Mouse (Mus musculus) myocyte (in vitro differentiated cells): Measurements from ENCODE around the gene Eif3l. TPM values are rescaled to one million over a fixed set of nuclear protein-coding genes. Genes with fewer than 3 reads are reported as not detected.

Source experiments
- H3K27me3 ChIP-seq: one replicate; pipeline ENCODE4 v1.6.1; 2011; ENCODE audit not compliant: control insufficient read depth, insufficient read depth, insufficient read length
- H3K36me3 ChIP-seq: one replicate; pipeline ENCODE4 v1.6.1; 2011; ENCODE audit not compliant: control insufficient read depth, insufficient read depth
- H3K4me2 ChIP-seq: one replicate; pipeline ENCODE4 v1.6.1; 2011; ENCODE audit warnings: low read depth, control low read depth
- H3K4me3 ChIP-seq: one replicate; pipeline ENCODE4 v1.5.1; 2011; ENCODE audit warnings: mild to moderate bottlenecking, control low read depth, moderate library complexity
- H3K79me2 ChIP-seq: one replicate; pipeline ENCODE4 v1.6.1; 2011; ENCODE audit not compliant: control insufficient read depth, insufficient read depth
- H3ac ChIP-seq: one replicate; pipeline ENCODE4 v1.6.1; 2011; ENCODE audit not compliant: control insufficient read depth, insufficient read length
- CEBPB ChIP-seq: IDR thresholded peaks from 2 replicates; pipeline ENCODE4 v1.6.1; 2011; ENCODE audit warnings: mild to moderate bottlenecking, moderate library complexity; ENCODE audit not compliant: poor library complexity, insufficient read depth, severe bottlenecking
- E2F4 ChIP-seq: IDR thresholded peaks from one replicate; pipeline ENCODE4 v1.6.1; 2011; ENCODE audit warnings: mild to moderate bottlenecking, control low read depth, moderate library complexity; ENCODE audit not compliant: insufficient read depth
- MAX ChIP-seq: IDR thresholded peaks from one replicate; pipeline ENCODE4 v1.6.1; 2011; ENCODE audit warnings: low read depth, mild to moderate bottlenecking, control low read depth
- MYOD1 ChIP-seq, 3 experiments: IDR thresholded peaks; one replicate each; pipeline ENCODE4 v1.6.1; 2011; ENCODE audit warnings: control low read depth in 2 of 3, low read depth in 2 of 3, mild to moderate bottlenecking in 2 of 3, moderate library complexity in 1 of 3; ENCODE audit not compliant: insufficient read length in 2 of 3, control insufficient read depth in 1 of 3
- MYOG ChIP-seq, 3 experiments: IDR thresholded peaks; one replicate each; pipeline ENCODE4 v1.6.1; 2011; ENCODE audit warnings: control low read depth in 2 of 3, low read depth in 2 of 3, mild to moderate bottlenecking in 2 of 3; ENCODE audit not compliant: insufficient read length in 2 of 3, control insufficient read depth in 1 of 3, insufficient read depth in 1 of 3
- POLR2A ChIP-seq: IDR thresholded peaks from one replicate; pipeline ENCODE4 v1.6.1; 2011; ENCODE audit warnings: low read depth, mild to moderate bottlenecking, control low read depth, moderate library complexity; ENCODE audit not compliant: insufficient read length
- POLR2AphosphoS2 ChIP-seq: IDR thresholded peaks from one replicate; pipeline ENCODE4 v1.6.1; 2011; ENCODE audit warnings: low read depth, control low read depth; ENCODE audit not compliant: insufficient read length
- REST ChIP-seq: IDR thresholded peaks from one replicate; pipeline ENCODE4 v1.6.1; 2011; ENCODE audit warnings: mild to moderate bottlenecking, control low read depth, moderate library complexity; ENCODE audit not compliant: insufficient read depth, insufficient read length
- SRF ChIP-seq: IDR thresholded peaks from one replicate; pipeline ENCODE4 v1.6.1; 2011; ENCODE audit warnings: low read depth; ENCODE audit not compliant: control insufficient read depth, insufficient read length
- TCF12 ChIP-seq: IDR thresholded peaks from one replicate; pipeline ENCODE4 v1.6.1; 2011; ENCODE audit warnings: mild to moderate bottlenecking, control low read depth; ENCODE audit not compliant: poor library complexity, insufficient read depth, severe bottlenecking
- TCF3 ChIP-seq: IDR thresholded peaks from one replicate; pipeline ENCODE4 v1.6.1; 2011; ENCODE audit warnings: low read depth, control low read depth; ENCODE audit not compliant: insufficient read length
- USF1 ChIP-seq: IDR thresholded peaks from one replicate; pipeline ENCODE4 v1.6.1; 2011; ENCODE audit warnings: low read depth, mild to moderate bottlenecking, control low read depth, moderate library complexity
- polyA plus RNA-seq: library from polyadenylated mRNA; unstranded; fragments of >200 nt; fragmentation: generic; extraction: Trizol; gene quantifications from one replicate; pipeline ENCODE4 v1.2.1, GENCODE M21; 2012; ENCODE audit warnings: missing spikeins

Eif3l gene
- 315 TPM for polyA plus RNA-seq

DNA sequence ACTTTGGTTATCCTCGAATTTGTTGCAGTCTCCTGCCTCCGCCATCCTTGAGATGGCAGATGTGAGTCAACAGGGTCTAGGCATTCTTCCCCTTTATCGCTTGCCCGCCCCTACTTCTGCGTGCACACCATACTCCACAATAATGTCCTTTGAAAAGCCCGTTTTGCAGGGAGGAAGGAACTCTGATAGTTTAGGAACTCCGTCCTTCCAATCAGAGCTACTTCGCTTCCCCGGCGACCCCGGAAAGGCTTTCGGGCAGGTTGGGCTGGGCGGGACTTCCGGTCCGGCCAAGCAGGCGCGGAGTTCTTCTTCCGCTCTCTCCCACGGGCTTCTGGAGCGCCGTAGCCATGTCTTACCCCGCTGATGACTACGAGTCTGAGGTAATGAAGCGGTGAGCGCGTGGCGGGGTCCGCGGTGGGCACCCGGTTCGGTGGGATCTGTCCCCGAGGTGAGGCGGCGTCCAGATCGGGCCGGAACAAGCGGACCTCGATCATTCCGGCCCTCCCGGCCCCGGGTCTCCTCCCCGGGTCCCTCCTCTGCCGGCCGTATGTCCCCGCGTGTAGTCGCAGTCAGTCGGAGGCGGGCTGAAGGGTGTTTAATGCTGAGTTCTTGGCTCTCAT lies at the start of gene Eif3l:
Eif3l (plus strand) TSS at position 267 of the 620 bp plus-strand sequence.
- Histone ChIP-seq H3K36me3 (peaks cover 36% of the 10 kb centered on the region), H3ac (peak within 1 kb of the TSS; percentile 65), H3K79me2 (peaks cover 24% of the 10 kb centered on the region), H3K4me3 (peak within 1 kb of the TSS; percentile 75), H3K4me2 (peak within 1 kb of the TSS; percentile 97), H3K27me3 (no peaks in the 10 kb centered on the region)
- peak; percentile 71 for TF ChIP-seq E2F4
- TF ChIP-seq MYOD1 (IDR thresholded peaks at IDR 0.05; ENCODE audit: control insufficient read depth in 1 of 3, insufficient read length in 2 of 3, low read depth in 2 of 3), result no peak
- TF ChIP-seq MYOG (IDR thresholded peaks at IDR 0.05; ENCODE audit: control insufficient read depth in 1 of 3, insufficient read depth in 1 of 3, insufficient read length in 2 of 3, low read depth in 2 of 3), result peak in 1 of 3 experiments; percentile 20
- TF ChIP-seq POLR2AphosphoS2, result peak; percentile 59
- no peak for TF ChIP-seq TCF12
- no peak for TF ChIP-seq SRF
- no peak for TF ChIP-seq MAX
- TF ChIP-seq REST, result no peak
- TF ChIP-seq USF1, result no peak
- TF ChIP-seq POLR2A, result peak; percentile 88
- no peak for TF ChIP-seq CEBPB
- TF ChIP-seq TCF3, result no peak

DNA sequence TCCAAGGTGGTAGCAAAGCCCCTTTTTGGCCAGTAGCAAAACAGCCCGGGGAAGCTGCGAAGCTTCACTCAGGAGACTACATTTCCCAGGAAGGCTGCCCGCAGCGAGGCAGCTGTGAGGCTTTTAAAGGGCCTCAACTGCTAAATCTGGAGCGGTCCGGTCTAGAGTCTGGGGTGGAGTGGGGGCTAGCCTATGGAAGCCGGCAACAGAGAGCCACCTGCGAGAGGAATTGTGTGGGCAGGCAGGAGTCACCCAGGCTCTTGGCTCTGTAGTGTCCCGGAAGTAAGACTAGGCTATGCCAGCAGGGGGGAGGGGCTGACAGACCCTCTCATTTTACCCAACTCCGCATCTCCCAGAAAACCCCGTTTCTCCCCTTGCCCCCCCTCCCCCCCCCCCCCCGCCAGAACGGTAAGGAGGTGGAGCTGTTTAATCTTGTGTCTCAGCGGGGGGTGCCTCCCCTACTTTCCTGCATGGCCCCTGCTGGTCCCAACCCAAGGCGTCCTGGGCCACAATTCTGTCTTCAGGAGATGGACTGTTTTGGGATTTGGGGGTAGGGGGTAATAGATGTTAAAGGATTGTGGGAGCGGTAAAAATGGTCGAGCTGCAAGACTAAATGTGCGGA lies 49.2 kb upstream of the Eif3l start:
- no peak for TF ChIP-seq TCF3
- TF ChIP-seq MYOG (IDR thresholded peaks at IDR 0.05; ENCODE audit: control insufficient read depth in 1 of 3, insufficient read depth in 1 of 3, insufficient read length in 2 of 3, low read depth in 2 of 3), result no peak
- TF ChIP-seq MAX, result no peak
- TF ChIP-seq MYOD1 (IDR thresholded peaks at IDR 0.05; ENCODE audit: control insufficient read depth in 1 of 3, insufficient read length in 2 of 3, low read depth in 2 of 3), result no peak
- TF ChIP-seq SRF, result no peak
- Histone ChIP-seq H3ac (no peak overlapping the region), H3K27me3 (peaks cover 36% of the 10 kb centered on the region), H3K4me3 (no peak overlapping the region), H3K36me3 (no peaks in the 10 kb centered on the region), H3K4me2 (no peak overlapping the region), H3K79me2 (peaks cover 18% of the 10 kb centered on the region)

GRCm38 (mm10) chr15:79026511-79027290 lies 48.3 kb upstream of the Eif3l start:
- H3K79me2 ChIP-seq, result peaks cover 18% of the 10 kb centered on the region
- no peaks in the 10 kb centered on the region for H3K36me3 ChIP-seq
- H3ac ChIP-seq, result no peak overlapping the region
- peaks cover 34% of the 10 kb centered on the region for H3K27me3 ChIP-seq
- H3K4me2 ChIP-seq, result peak overlapping the region; percentile 98
- H3K4me3 ChIP-seq, result peak overlapping the region; percentile 79
- TF ChIP-seq MYOD1 (IDR thresholded peaks at IDR 0.05; ENCODE audit: control insufficient read depth in 1 of 3, insufficient read length in 2 of 3, low read depth in 2 of 3) (no peak), POLR2AphosphoS2 (no peak), MAX (no peak), SRF (no peak), TCF12 (no peak)

GRCm38 (mm10) chr15:79027291-79028205 lies 47.4 kb upstream of the Eif3l start:
- TF ChIP-seq E2F4, result no peak
- TF ChIP-seq POLR2AphosphoS2, result no peak
- TF ChIP-seq MAX, result no peak
- TF ChIP-seq POLR2A, result no peak
- TF ChIP-seq MYOD1 (IDR thresholded peaks at IDR 0.05; ENCODE audit: control insufficient read depth in 1 of 3, insufficient read length in 2 of 3, low read depth in 2 of 3), result no peak
- TF ChIP-seq TCF12, result no peak
- no peak for TF ChIP-seq TCF3
- TF ChIP-seq REST, result no peak
- TF ChIP-seq CEBPB, result no peak
- TF ChIP-seq MYOG (IDR thresholded peaks at IDR 0.05; ENCODE audit: control insufficient read depth in 1 of 3, insufficient read depth in 1 of 3, insufficient read length in 2 of 3, low read depth in 2 of 3), result no peak
- TF ChIP-seq USF1, result no peak
- no peak for TF ChIP-seq SRF
- Histone ChIP-seq H3ac (peak overlapping the region; percentile 54), H3K4me2 (peak overlapping the region; percentile 98)

More at GRCm38 (mm10) chr15:79027291-79028205, 47.4 kb upstream of the Eif3l start:
- Histone ChIP-seq H3K4me3 (peak overlapping the region; percentile 79), H3K27me3 (peaks cover 25% of the 10 kb centered on the region), H3K36me3 (no peaks in the 10 kb centered on the region), H3K79me2 (peaks cover 18% of the 10 kb centered on the region)
